Mouse (Mus musculus) liver, embryonic 14.5 days (tissue): ENCODE data around the gene Slit2.

Experiments
- CTCF ChIP-seq: IDR thresholded peaks from 2 replicates; pipeline ENCODE4 v1.5.1; 2016; ENCODE audit warnings: antibody characterized with exemption, low read depth, control low read depth
- EP300 ChIP-seq: IDR thresholded peaks from 2 replicates; pipeline ENCODE4 v1.6.1; 2016; ENCODE audit warnings: antibody characterized with exemption, low read depth

DNA sequence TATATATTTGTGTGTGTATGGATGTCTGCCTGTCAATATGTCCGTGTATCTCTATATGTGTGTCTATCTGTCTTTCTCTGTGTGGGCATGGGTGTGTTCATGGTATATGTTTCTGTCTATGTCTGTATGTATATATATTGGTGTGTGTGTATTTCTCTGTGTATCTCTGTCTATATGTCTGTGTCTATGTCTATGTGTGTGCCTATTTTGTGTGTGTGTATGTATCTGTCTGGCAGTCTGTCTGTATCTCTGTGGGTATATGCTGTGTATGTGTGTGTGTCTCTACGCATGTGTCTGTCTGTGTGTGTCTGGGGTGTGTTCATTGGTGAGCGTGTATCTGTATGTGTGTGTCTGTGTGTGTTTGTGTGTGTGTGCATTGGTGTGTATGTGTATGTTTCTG, 350.5 kb downstream of the Slit2 start:
- no peak for TF ChIP-seq CTCF
- no peak for TF ChIP-seq EP300
